Mouse (Mus musculus): ENCODE measurements around the gene 1110051M20Rik. TPM values are rescaled to one million over a fixed set of nuclear protein-coding genes. Genes with fewer than 3 reads are reported as not detected.

The 1110051M20Rik gene
- polyA plus RNA-seq, 1 experiment from 2014 or later: 78.3 TPM

- Histone ChIP-seq H3K27me3 (ENCODE audit: low read depth, poor library complexity, severe bottlenecking) (no peaks in the 10 kb centered on the region), H3K36me3 (no peaks in the 10 kb centered on the region), H3K4me3 (no peak overlapping the region), H3K4me1 (peaks cover 5% of the 10 kb centered on the region), H3K27ac (no peak overlapping the region), H3K9me3 (replicated peaks) (no peaks in the 10 kb centered on the region)
- no peak for DNase-seq (ENCODE audit: low spot score)
- WGBS: 86% methylated on average over 4 of the region's 4 CpGs
Measured at GRCm38 (mm10) chr2:91394078-91394477, 50.4 kb downstream of the 1110051M20Rik start.

DNA sequence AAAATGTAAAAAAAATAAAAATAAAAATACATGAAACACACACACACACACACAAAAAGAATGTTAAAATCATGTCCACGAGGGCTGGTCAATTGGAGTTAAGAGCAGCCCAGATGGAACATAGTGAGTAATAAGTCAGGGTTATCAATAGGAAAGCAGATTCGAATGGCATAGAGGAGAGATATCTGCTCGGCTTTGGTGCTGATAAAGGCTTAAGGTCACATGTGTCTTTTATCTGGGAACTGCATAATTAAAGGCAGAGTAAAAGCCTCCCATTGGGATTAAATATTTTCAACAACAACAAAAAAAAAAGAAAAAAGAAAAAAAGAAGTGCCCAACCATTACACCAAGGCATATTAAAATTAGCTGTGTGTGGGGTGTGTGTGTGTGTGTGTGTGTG lies 55.8 kb downstream of the 1110051M20Rik start:
- 57% methylated on average over 3 of the region's 3 CpGs for WGBS

GRCm38 (mm10) chr2:91388281-91388680 lies 56.2 kb downstream of the 1110051M20Rik start:
- H3K9me3 ChIP-seq (replicated peaks): no peaks in the 10 kb centered on the region
- H3K4me3 ChIP-seq: no peak overlapping the region
- H3K36me3 ChIP-seq: no peaks in the 10 kb centered on the region
- no peak for DNase-seq (ENCODE audit: low spot score)
- no peaks in the 10 kb centered on the region for H3K27me3 ChIP-seq (ENCODE audit: low read depth, poor library complexity, severe bottlenecking)
- WGBS: 58% methylated on average over 3 of the region's 3 CpGs
- H3K27ac ChIP-seq: no peak overlapping the region
- H3K4me1 ChIP-seq: peaks cover 8% of the 10 kb centered on the region; the same call in 1 of the 2 replicates

More for the DNA sequence above, 55.8 kb downstream of the 1110051M20Rik start:
- no peaks in the 10 kb centered on the region for H3K9me3 ChIP-seq (replicated peaks)
- H3K27ac ChIP-seq: no peak overlapping the region
- no peaks in the 10 kb centered on the region for H3K36me3 ChIP-seq
- H3K27me3 ChIP-seq (ENCODE audit: low read depth, poor library complexity, severe bottlenecking): no peaks in the 10 kb centered on the region
- no peak overlapping the region for H3K4me3 ChIP-seq
- no peak for DNase-seq (ENCODE audit: low spot score)
- peaks cover 8% of the 10 kb centered on the region; the same call in 1 of the 2 replicates for H3K4me1 ChIP-seq

GRCm38 (mm10) chr2:91387287-91387958 lies 57.1 kb downstream of the 1110051M20Rik start:
- H3K27ac ChIP-seq: no peak overlapping the region
- H3K4me3 ChIP-seq: no peak overlapping the region
- no peaks in the 10 kb centered on the region for H3K27me3 ChIP-seq (ENCODE audit: low read depth, poor library complexity, severe bottlenecking)
- DNase-seq (ENCODE audit: low spot score): no peak
- no peaks in the 10 kb centered on the region for H3K9me3 ChIP-seq (replicated peaks)
- H3K4me1 ChIP-seq: peaks cover 8% of the 10 kb centered on the region; the same call in 1 of the 2 replicates
- H3K36me3 ChIP-seq: no peaks in the 10 kb centered on the region
- WGBS: 91% methylated on average over 6 of the region's 6 CpGs

- no peak for DNase-seq (ENCODE audit: low spot score)
- Histone ChIP-seq H3K4me1 (peaks cover 8% of the 10 kb centered on the region; the same call in 1 of the 2 replicates), H3K9me3 (replicated peaks) (no peaks in the 10 kb centered on the region), H3K27me3 (ENCODE audit: low read depth, poor library complexity, severe bottlenecking) (no peaks in the 10 kb centered on the region), H3K4me3 (no peak overlapping the region), H3K36me3 (no peaks in the 10 kb centered on the region), H3K27ac (no peak overlapping the region)
- WGBS: 89% methylated on average over 5 of the region's 5 CpGs
Measured at GRCm38 (mm10) chr2:91386547-91387286, 57.8 kb downstream of the 1110051M20Rik start.

DNA sequence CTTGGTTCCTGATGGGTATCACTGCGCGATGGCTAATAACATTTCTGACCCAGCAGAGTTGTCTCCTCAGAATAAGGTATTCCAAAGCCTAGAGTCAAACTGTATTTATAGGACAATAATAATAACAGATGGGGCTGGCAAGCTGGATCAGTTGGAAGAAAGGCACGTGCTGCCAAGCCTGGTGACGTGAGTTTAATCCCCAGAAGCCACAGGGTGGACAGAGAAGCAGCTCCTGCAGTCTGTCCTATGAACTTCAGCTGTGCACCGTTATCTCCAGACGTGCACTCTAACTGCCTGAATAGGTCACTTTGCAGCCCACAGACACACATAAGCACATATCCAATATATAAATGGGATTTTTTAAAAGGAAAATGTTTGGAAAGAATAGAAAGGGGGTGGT lies 61.2 kb downstream of the 1110051M20Rik start:
- no peak overlapping the region for H3K27ac ChIP-seq
- WGBS: 85% methylated on average over 6 of the region's 6 CpGs
- no peak for DNase-seq (ENCODE audit: low spot score)
- no peaks in the 10 kb centered on the region for H3K27me3 ChIP-seq (ENCODE audit: low read depth, poor library complexity, severe bottlenecking)
- H3K4me1 ChIP-seq: peaks cover 2% of the 10 kb centered on the region; the same call in 1 of the 2 replicates
- no peak overlapping the region for H3K4me3 ChIP-seq
- H3K36me3 ChIP-seq: peaks cover 3% of the 10 kb centered on the region; the same call in 1 of the 2 replicates
- H3K9me3 ChIP-seq (replicated peaks): no peaks in the 10 kb centered on the region

- H3K27ac ChIP-seq: no peak overlapping the region
- DNase-seq (ENCODE audit: low spot score): no peak
- 40% methylated on average over 7 of the region's 7 CpGs for WGBS
Measured at GRCm38 (mm10) chr2:91377038-91377437, 67.5 kb downstream of the 1110051M20Rik start.

GRCm38 (mm10) chr2:91370314-91370713 lies 74.2 kb downstream of the 1110051M20Rik start:
- H3K27ac ChIP-seq: no peak overlapping the region
- no peaks in the 10 kb centered on the region for H3K9me3 ChIP-seq (replicated peaks)
- peaks cover 4% of the 10 kb centered on the region; the same call in 1 of the 2 replicates for H3K4me1 ChIP-seq
- no peaks in the 10 kb centered on the region for H3K27me3 ChIP-seq (ENCODE audit: low read depth, poor library complexity, severe bottlenecking)
- no peak for DNase-seq (ENCODE audit: low spot score)
- 79% methylated on average over 2 of the region's 2 CpGs for WGBS
- no peaks in the 10 kb centered on the region for H3K36me3 ChIP-seq
- no peak overlapping the region for H3K4me3 ChIP-seq

More at GRCm38 (mm10) chr2:91377038-91377437, 67.5 kb downstream of the 1110051M20Rik start:
- Histone ChIP-seq H3K4me1 (peaks cover 8% of the 10 kb centered on the region), H3K36me3 (peaks cover 4% of the 10 kb centered on the region; the same call in 1 of the 2 replicates), H3K9me3 (replicated peaks) (no peaks in the 10 kb centered on the region), H3K4me3 (no peak overlapping the region), H3K27me3 (ENCODE audit: low read depth, poor library complexity, severe bottlenecking) (no peaks in the 10 kb centered on the region)

DNA sequence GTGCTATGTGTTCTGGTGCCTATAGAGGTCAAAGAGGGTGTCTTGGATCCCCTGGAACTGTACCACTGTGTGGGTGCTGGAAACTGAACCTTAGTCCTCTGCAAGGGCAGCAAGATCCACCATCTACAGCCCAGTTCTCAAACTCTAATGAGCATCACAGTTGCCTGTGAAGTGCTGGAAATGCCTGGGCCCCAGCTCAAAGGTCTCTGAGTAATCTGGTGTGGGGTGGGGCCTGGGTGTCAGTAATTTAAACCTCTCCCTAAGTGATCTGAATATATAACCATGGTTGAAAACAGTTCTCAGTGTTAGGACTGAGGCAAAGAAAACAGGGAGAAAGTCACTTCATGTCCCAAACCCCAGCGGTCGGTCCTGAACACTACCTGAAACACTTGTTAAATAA lies 81.2 kb downstream of the 1110051M20Rik start:
- H3K27me3 ChIP-seq (ENCODE audit: low read depth, poor library complexity, severe bottlenecking): no peaks in the 10 kb centered on the region
- WGBS: 81% methylated on average over 2 of the region's 2 CpGs
- no peak overlapping the region for H3K27ac ChIP-seq
- peaks cover 13% of the 10 kb centered on the region for H3K4me1 ChIP-seq
- H3K9me3 ChIP-seq (replicated peaks): no peaks in the 10 kb centered on the region
- no peak overlapping the region for H3K4me3 ChIP-seq
- H3K36me3 ChIP-seq: no peaks in the 10 kb centered on the region
- DNase-seq (ENCODE audit: low spot score): no peak

GRCm38 (mm10) chr2:91361068-91361528 lies 83.4 kb downstream of the 1110051M20Rik start:
- H3K4me1 ChIP-seq: peaks cover 10% of the 10 kb centered on the region
- no peaks in the 10 kb centered on the region for H3K27me3 ChIP-seq (ENCODE audit: low read depth, poor library complexity, severe bottlenecking)
- H3K27ac ChIP-seq: peak overlapping the region; percentile 10; the same call in 1 of the 2 replicates
- H3K9me3 ChIP-seq (replicated peaks): no peaks in the 10 kb centered on the region
- H3K4me3 ChIP-seq: no peak overlapping the region
- no peaks in the 10 kb centered on the region for H3K36me3 ChIP-seq
- DNase-seq (ENCODE audit: low spot score): peak; percentile 33
- WGBS: 22% methylated on average over 4 of the region's 4 CpGs

DNA sequence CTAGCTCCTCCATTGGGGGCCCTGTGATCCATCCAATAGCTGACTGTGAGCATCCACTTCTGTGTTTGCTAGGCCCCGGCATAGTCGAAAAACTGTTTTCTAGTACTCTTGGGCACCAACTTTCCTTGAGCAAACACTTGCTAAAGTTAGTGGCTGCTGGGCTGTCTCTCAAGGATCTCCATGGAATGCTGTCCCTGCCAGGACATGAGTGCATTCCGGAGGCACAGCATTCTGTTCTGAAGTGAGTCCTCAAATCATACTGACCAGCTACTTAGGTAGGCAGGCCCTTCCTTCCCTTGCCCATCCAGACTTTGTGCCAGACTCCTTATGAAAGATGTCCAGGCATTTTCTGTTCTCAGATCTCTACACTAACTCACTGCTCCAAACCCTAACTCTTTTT lies 88.7 kb downstream of the 1110051M20Rik start:
- DNase-seq (ENCODE audit: low spot score): no peak
- Histone ChIP-seq H3K27me3 (ENCODE audit: low read depth, poor library complexity, severe bottlenecking) (no peaks in the 10 kb centered on the region), H3K4me1 (no peaks in the 10 kb centered on the region), H3K4me3 (no peak overlapping the region), H3K27ac (no peak overlapping the region), H3K9me3 (replicated peaks) (no peaks in the 10 kb centered on the region), H3K36me3 (no peaks in the 10 kb centered on the region)
- WGBS: 92% methylated on average over 3 of the region's 3 CpGs

- H3K4me1 ChIP-seq: no peaks in the 10 kb centered on the region
- 84% methylated on average over 6 of the region's 6 CpGs for WGBS
- no peak overlapping the region for H3K27ac ChIP-seq
- DNase-seq (ENCODE audit: low spot score): no peak
- no peak overlapping the region for H3K4me3 ChIP-seq
- H3K36me3 ChIP-seq: no peaks in the 10 kb centered on the region
- no peaks in the 10 kb centered on the region for H3K9me3 ChIP-seq (replicated peaks)
- H3K27me3 ChIP-seq (ENCODE audit: low read depth, poor library complexity, severe bottlenecking): no peaks in the 10 kb centered on the region
Measured at GRCm38 (mm10) chr2:91354727-91355403, 89.6 kb downstream of the 1110051M20Rik start.

All from limb, embryonic 10.5 days (tissue).